Mouse (Mus musculus) liver, postnatal 0 days (tissue): ENCODE measurements at regions not wholly inside any gene's neighbourhood (a gene's known extent, or its start where the extent isn't known, plus 50 kb on each side); places are given as distances from the start of the nearest gene placed in this dataset.

Experiments used
- CTCF ChIP-seq: sonication (generic); IDR thresholded peaks from 2 replicates; pipeline ENCODE4 v1.5.1; 2016; ENCODE audit warnings: antibody characterized with exemption, low read depth
- EP300 ChIP-seq: IDR thresholded peaks from 2 replicates; pipeline ENCODE4 v1.6.1; 2016; ENCODE audit warnings: antibody characterized with exemption, low read depth, mild to moderate bottlenecking

DNA sequence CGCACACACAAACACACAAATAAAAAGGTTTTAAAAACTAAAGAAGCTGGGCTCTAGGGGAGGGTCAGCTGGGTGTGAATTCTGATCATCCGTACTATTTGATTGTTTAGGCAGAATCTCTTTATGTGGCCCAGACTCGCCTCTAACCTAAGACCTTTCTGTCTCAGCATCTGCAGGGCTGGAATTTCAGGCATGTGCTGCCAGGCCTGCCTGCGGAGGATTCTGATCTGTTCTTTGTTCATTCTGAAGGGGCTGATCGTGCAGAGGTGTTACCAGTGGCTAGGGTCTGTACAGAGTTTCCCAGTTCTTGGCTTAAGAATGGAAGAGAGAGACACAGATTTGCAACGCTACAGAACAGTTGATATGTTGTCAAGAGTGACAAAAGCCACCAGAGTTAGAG is 185.6 kb downstream of the Rab11fip4 start:
- no peak for TF ChIP-seq CTCF
- no peak for TF ChIP-seq EP300
